Mouse (Mus musculus) intestine, embryonic 15.5 days (tissue): ENCODE results near the gene Slc23a3. TPM values are rescaled to one million over a fixed set of nuclear protein-coding genes. Genes with fewer than 3 reads are reported as not detected.

Source experiments
- ATAC-seq: fragments of 200-750 bp; cut with Nextera tagmentation; 2 replicates; pipeline ENCODE4 v1.8.0; 2017; ENCODE audit warnings: moderate TSS enrichment, moderate library complexity
- H3K27ac ChIP-seq: fragments of 300-500 bp; sonication (generic); 2 replicates; pipeline ENCODE4 v1.5.1; 2015; ENCODE audit warnings: mild to moderate bottlenecking, inconsistent platforms
- H3K27me3 ChIP-seq: fragments of 300-500 bp; sonication (generic); replicated peaks from 2 replicates; pipeline ENCODE4 v1.6.1; 2015; ENCODE audit warnings: inconsistent platforms
- H3K36me3 ChIP-seq: fragments of 300-500 bp; sonication (generic); 2 replicates; pipeline ENCODE4 v1.6.1; 2015; ENCODE audit warnings: inconsistent platforms
- H3K4me1 ChIP-seq: fragments of 300-500 bp; sonication (generic); replicated peaks from 2 replicates; pipeline ENCODE4 v1.6.1; 2015; ENCODE audit warnings: inconsistent platforms
- H3K4me2 ChIP-seq: fragments of 300-500 bp; sonication (generic); replicated peaks from 2 replicates; pipeline ENCODE4 v1.6.1; 2015; ENCODE audit warnings: mild to moderate bottlenecking, inconsistent platforms
- H3K4me3 ChIP-seq: fragments of 300-500 bp; sonication (generic); replicated peaks from 2 replicates; pipeline ENCODE4 v1.5.1; 2015; ENCODE audit warnings: inconsistent platforms
- H3K9ac ChIP-seq: fragments of 300-500 bp; sonication (generic); 2 replicates; pipeline ENCODE4 v1.6.1; 2015; ENCODE audit warnings: inconsistent platforms
- H3K9me3 ChIP-seq: fragments of 300-500 bp; sonication (generic); 2 replicates; pipeline ENCODE4 v1.6.1; 2016; ENCODE audit warnings: inconsistent platforms
- WGBS: fragments of 180-500 bp; shearing (Covaris S2); methylation state at CpG from one replicate; pipeline ENCODE4 v1.1.7; 2015; 5-methylcytosine and 5-hydroxymethylcytosine counted together
- polyA plus RNA-seq: library from polyadenylated mRNA; unstranded; fragments of >200 nt; fragmentation: Nextera tagmentation; extraction: Ambion mirVana; gene quantifications from 2 replicates; pipeline ENCODE4 v1.2.1, GENCODE M21; 2015

The Slc23a3 gene
- polyA plus RNA-seq, 1 experiment from 2014 or later: 1.3 TPM

DNA sequence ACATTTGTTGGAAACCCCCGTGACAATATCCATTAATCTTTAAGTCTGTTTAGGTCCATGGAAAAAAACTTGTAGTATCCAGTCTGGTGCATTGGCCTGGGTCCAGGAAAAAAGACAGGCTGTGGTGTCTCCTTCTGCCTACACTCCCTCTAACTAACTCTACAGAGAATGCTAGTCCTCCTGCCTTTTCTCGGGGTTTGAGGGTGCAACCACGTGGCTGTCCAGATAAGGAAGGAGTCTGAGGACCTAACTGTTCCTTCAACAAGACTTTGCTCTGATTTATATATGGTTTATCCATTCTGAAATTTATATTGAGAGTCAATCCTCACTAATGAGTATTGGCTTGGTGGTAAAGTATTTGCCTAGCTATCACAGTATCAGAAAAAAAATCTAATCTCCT lies 22.1 kb upstream of the Slc23a3 start:
- Histone ChIP-seq H3K36me3 (no peaks in the 10 kb centered on the region), H3K4me3 (no peak overlapping the region), H3K9me3 (no peaks in the 10 kb centered on the region), H3K9ac (no peak overlapping the region), H3K4me2 (no peak overlapping the region), H3K27ac (no peak overlapping the region), H3K4me1 (no peaks in the 10 kb centered on the region), H3K27me3 (no peaks in the 10 kb centered on the region)
- ATAC-seq: no peak
- WGBS: 33% methylated on average over 3 of the region's 3 CpGs

DNA sequence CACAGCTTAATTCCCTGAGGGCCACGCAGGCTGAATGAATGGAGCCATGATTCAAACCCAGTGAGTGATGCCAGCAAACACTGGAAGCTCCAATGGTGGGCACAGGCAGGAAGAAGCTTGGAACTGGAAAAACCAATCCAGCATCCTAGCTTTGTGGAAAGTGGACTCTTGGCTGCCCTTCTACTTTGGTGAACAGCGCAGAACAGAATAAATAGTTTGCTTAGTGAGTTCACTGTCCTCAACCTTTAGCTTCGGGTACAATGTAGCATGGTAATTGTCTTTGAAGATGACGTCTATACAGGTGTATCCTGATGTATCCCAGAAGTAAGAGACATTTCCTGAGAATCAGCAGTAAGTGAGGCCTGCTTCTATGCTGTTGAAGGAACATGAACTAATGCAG lies 15.0 kb upstream of the Slc23a3 start:
- Histone ChIP-seq H3K36me3 (peaks cover 26% of the 10 kb centered on the region), H3K4me1 (peaks cover 7% of the 10 kb centered on the region; the same call in 1 of the 2 replicates), H3K9ac (no peak overlapping the region), H3K4me2 (no peak overlapping the region), H3K27ac (no peak overlapping the region), H3K4me3 (no peak overlapping the region), H3K9me3 (no peaks in the 10 kb centered on the region), H3K27me3 (no peaks in the 10 kb centered on the region)
- no peak for ATAC-seq
- WGBS: 86% methylated on average over 4 of the region's 4 CpGs

DNA sequence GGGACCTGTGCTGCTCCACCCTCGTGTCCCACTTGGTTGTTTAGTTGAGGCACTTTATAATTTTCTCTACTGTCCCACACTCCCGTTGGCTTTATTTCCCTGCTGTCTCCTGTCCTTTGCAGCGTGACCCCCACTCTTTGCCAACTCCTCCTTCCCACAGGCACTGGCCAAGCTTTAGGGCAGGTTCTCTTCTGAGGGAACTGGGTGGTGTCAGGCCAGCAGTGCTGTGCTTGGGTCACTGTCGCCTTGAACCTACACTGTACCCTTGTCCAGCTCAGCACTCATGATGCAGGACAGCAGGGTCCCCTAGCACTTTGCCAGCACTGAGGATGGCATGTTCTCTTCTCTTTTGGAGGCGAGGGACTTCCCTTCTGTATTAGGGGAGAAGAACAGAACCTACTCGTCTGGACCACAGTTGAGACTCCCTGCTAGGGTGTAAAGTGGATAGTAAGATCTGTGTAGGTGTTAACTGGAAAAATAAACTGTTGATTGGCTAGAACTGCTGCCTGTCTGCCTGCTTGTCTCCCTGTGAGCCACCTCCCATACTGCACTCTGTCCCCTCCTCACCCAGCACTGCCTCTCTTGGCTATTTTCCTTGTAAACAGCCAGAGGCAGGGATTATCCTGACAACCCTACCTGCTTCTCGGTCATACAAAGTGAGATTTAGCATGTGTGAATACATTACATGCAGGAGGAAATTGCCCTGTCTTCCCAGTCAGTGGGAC lies 13.9 kb upstream of the Slc23a3 start:
- H3K9me3 ChIP-seq: no peaks in the 10 kb centered on the region
- no peak overlapping the region for H3K9ac ChIP-seq
- H3K36me3 ChIP-seq: peaks cover 26% of the 10 kb centered on the region
- no peaks in the 10 kb centered on the region for H3K27me3 ChIP-seq
- H3K4me1 ChIP-seq: peaks cover 12% of the 10 kb centered on the region; the same call in 1 of the 2 replicates
- no peak overlapping the region for H3K4me3 ChIP-seq
- H3K27ac ChIP-seq: no peak overlapping the region
- no peak overlapping the region for H3K4me2 ChIP-seq
- 80% methylated on average over 7 of the region's 7 CpGs for WGBS
- ATAC-seq: no peak

DNA sequence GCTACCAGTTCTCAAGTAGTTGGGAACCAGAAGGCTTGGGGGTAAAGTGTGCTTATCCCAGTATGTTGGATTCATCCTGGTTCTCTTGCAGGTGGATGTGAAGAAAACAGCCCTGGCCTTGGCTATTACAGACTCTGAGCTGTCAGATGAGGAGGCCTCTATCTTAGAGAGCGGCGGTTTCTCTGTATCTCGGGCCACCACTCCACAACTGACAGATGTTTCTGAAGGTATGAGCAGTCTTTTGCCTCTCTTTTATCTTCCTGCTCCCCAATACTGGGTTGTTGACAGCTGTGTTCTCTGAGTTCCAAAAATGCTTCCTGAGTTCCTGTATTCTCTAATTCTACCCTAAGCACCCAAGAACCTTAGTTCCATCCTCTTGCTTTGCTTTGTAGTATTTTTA lies 11.9 kb upstream of the Slc23a3 start:
- no peak overlapping the region for H3K9ac ChIP-seq
- no peak overlapping the region for H3K4me2 ChIP-seq
- H3K27me3 ChIP-seq: no peaks in the 10 kb centered on the region
- H3K27ac ChIP-seq: no peak overlapping the region
- H3K4me3 ChIP-seq: no peak overlapping the region
- H3K9me3 ChIP-seq: no peaks in the 10 kb centered on the region
- ATAC-seq: no peak
- H3K36me3 ChIP-seq: peaks cover 26% of the 10 kb centered on the region
- WGBS: 95% methylated on average over 3 of the region's 3 CpGs
- H3K4me1 ChIP-seq: peaks cover 17% of the 10 kb centered on the region; the same call in 1 of the 2 replicates

DNA sequence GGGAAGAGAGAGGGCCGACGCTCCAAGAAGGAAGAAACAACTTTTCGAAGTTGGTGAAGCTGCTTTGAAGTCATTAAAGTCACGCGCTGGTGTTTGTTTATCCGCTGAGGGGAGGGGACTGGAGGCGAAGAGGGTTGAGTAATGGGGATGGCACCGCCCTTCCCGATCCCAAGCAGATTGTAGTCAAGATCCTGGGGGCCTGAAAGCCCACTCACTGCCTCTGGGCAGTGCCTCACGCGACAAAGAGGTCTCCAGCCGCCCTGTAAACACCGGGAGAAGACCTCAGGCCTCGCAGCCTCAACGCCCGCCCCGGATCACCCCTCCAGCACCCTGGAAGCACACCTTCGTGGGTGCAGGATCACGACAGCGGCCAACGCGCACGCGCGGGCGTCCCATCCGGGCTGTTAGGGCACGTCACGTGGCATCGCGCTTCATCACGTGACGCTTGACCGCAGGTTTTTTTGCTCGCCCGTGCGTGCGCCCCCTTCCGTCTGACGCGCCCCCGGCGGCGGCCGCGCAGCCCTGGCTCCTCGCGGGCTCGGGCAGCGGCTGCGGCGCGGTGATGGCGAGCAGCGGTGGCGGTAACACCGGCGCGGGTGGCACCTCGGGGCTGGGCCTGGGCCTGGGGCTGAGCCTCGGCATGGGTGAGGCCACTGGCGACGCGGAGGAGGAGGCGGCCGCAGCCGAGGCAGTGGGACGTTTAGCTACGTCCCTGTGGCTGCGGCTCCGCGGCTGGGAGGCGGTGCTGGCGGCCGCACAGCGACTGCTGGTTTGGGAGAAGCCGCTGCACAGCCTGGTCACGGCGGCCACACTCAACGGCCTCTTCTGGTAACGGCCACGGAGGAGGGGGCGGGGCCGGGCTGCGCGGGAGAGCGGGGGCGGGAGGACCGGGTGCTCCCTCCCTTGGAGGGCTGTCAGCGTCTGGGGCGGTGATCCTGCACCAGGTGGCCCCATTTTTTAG lies 8.9 kb upstream of the Slc23a3 start, which contains the start of the genes Cnppd1 and Retreg2:
Cnppd1 (minus strand) TSS at position 411 of the 961 bp plus-strand sequence.
Retreg2 (plus strand) TSS at position 478 of the 961 bp plus-strand sequence.
- Histone ChIP-seq H3K9ac (peak within 1 kb of the TSS; percentile 96), H3K27me3 (no peaks in the 10 kb centered on the region), H3K4me1 (peaks cover 17% of the 10 kb centered on the region; the same call in 1 of the 2 replicates), H3K9me3 (no peaks in the 10 kb centered on the region), H3K4me3 (peak within 1 kb of the TSS; percentile 98), H3K36me3 (peaks cover 29% of the 10 kb centered on the region), H3K27ac (peak within 1 kb of the TSS; percentile 98), H3K4me2 (peak within 1 kb of the TSS; percentile 89)
- ATAC-seq: peak; percentile 94
- WGBS: 0% methylated on average over 90 of the region's 91 CpGs

DNA sequence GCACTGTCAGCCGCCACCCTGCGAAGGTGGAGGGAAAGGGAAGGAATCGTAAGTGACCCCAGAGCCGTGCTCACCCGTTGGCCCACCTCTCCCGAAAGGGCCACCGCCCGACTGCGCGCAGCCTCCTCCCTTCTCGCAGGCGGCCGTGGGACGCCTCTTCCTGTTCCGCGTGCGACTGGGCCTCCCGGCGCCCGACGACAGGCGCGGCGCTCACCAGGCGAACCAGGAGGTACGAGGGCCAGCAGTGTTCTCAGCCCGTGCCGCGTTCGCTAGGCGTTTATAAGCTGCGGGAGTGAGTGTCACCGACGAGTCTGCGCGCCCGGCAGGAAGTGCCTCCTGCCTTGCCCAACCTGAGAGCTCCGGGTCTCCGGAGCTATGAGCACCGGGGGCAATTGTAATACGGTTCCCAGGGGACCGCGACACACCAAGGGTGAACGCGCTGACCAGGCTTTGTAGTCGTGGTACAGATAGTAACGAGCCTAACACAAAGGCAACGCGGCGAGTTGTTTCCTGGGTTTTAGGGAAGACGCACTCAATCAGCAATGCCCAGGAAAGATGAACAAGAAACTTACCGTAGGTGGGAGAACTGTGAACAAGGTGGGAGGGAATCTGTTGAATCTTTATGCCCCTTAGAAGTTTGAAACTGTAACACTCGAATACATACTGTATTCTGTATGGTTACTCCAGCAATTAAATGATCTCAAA lies 7.9 kb upstream of the Slc23a3 start:
- WGBS: under 1% methylated on average over 53 of the region's 53 CpGs
- H3K27ac ChIP-seq: peak overlapping the region; percentile 98
- peaks cover 26% of the 10 kb centered on the region for H3K36me3 ChIP-seq

DNA sequence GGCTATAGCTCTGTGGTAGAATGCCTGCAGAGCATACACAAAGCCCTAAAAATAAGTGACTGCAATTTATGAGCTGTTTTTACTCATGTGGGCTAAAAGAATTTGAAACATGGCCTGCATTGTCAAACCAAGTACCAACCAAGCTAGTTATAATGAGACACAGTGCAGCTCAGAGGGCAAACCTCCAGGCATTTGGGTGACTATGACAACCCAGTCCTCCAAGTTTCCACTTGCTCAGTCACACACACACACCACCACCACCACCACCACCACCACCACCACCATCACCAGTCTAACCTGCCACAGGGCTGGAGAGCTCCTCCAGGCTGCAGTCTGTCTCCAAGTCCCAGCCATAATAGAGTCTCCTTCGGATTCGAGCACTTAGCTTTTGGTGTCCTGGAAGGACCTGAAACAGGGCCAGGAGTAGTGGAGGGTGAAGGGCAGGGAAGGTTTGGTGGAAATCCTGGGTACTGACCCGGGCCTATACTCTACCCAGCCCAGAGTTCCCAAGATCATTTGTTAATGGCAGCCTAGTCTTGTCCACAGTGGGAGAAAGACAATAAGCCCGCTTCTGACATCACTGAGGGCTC lies 7.0 kb upstream of the Slc23a3 start:
- ATAC-seq: no peak
- Histone ChIP-seq H3K4me2 (peak overlapping the region; percentile 89), H3K27ac (peak overlapping the region; percentile 98), H3K27me3 (no peaks in the 10 kb centered on the region), H3K36me3 (peaks cover 23% of the 10 kb centered on the region), H3K4me1 (peaks cover 17% of the 10 kb centered on the region; the same call in 1 of the 2 replicates), H3K9me3 (no peaks in the 10 kb centered on the region), H3K4me3 (peak overlapping the region; percentile 98), H3K9ac (peak overlapping the region; percentile 96)
- 54% methylated on average over 4 of the region's 4 CpGs for WGBS

More for the DNA sequence above, 7.9 kb upstream of the Slc23a3 start:
- H3K4me2 ChIP-seq: peak overlapping the region; percentile 89
- no peaks in the 10 kb centered on the region for H3K27me3 ChIP-seq
- H3K9me3 ChIP-seq: no peaks in the 10 kb centered on the region
- H3K4me1 ChIP-seq: peaks cover 17% of the 10 kb centered on the region; the same call in 1 of the 2 replicates
- H3K9ac ChIP-seq: peak overlapping the region; percentile 96
- ATAC-seq: peak; percentile 65
- H3K4me3 ChIP-seq: peak overlapping the region; percentile 98

DNA sequence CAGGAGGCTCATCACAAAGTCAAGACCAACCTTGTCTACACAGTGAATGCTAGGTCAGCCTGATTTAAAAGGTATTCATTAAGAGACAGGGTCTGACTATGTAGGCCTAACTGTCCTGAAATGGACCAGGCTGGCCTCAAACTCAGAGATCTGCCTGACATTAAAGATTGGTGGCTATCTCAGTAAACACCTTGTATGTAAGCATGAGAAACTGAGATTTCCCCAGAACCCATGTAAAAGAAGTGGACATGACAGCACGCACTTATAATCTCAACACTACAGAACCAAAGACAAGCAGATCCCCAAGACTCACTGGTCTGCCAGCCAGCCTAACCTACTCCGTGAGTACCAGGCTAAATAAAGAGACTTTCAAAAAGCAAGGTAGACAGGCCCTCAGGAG lies 4.8 kb upstream of the Slc23a3 start:
- H3K4me3 ChIP-seq: no peak overlapping the region
- H3K27me3 ChIP-seq: no peaks in the 10 kb centered on the region
- H3K27ac ChIP-seq: no peak overlapping the region
- no peaks in the 10 kb centered on the region for H3K9me3 ChIP-seq
- WGBS: 96% methylated on average over 2 of the region's 2 CpGs
- 0 out of 2 replicates have a peak, but pooled peaks cover 10% of the 10 kb centered on the region for H3K4me1 ChIP-seq
- no peak for ATAC-seq
- H3K36me3 ChIP-seq: peaks cover 18% of the 10 kb centered on the region
- H3K9ac ChIP-seq: no peak overlapping the region
- no peak overlapping the region for H3K4me2 ChIP-seq

DNA sequence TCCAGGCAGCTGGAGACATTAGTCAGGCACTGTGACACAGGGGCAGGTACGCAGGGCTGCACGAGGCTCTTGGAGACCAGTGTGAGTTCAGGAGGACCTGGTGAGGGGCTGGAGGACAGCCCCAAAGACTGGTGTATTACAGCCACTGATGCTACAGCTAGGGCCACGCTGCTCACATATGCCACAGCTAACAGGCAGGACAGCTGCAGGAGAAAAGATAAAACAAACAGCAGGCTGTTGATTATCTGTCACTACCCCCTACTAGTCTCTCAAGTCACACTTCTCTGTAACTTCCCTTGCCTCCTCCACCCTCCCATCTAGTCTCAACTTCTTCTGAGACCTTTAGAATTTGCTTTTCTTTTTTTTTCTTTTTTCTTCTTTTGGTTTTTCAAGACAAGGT lies 3.0 kb upstream of the Slc23a3 start:
- Histone ChIP-seq H3K9me3 (no peaks in the 10 kb centered on the region), H3K36me3 (peaks cover 18% of the 10 kb centered on the region), H3K27ac (no peak overlapping the region), H3K4me1 (0 out of 2 replicates have a peak, but pooled peaks cover 7% of the 10 kb centered on the region), H3K4me3 (no peak overlapping the region), H3K4me2 (no peak overlapping the region), H3K9ac (no peak overlapping the region), H3K27me3 (no peaks in the 10 kb centered on the region)
- WGBS: 38% methylated on average over 3 of the region's 3 CpGs
- no peak; the same call in 1 of the 2 replicates for ATAC-seq

DNA sequence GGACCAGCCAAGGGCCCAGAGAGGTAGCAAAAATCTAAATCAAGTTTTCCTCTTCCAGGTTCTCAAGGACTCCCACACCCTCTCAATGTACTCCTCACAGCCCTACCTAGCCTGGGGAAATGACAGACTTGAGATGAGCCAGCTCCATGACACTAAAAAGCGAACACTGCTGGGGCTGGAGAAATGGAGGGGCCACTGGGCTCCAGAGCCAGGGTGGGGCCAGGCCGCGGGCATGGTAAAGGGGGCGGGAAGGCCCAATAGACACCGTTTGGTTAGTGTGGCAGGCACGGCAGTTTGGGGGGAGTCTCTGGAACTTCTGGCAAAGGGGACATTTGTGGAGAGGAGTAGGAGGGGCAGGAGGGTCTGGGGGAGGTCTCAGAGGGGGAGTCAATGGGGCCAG lies 2.6 kb upstream of the Slc23a3 start:
- H3K4me1 ChIP-seq: 0 out of 2 replicates have a peak, but pooled peaks cover 7% of the 10 kb centered on the region
- H3K36me3 ChIP-seq: peaks cover 18% of the 10 kb centered on the region
- no peak overlapping the region for H3K4me2 ChIP-seq
- H3K9me3 ChIP-seq: no peaks in the 10 kb centered on the region
- H3K27ac ChIP-seq: no peak overlapping the region
- no peak for ATAC-seq
- H3K9ac ChIP-seq: no peak overlapping the region
- no peak overlapping the region for H3K4me3 ChIP-seq
- H3K27me3 ChIP-seq: no peaks in the 10 kb centered on the region
- WGBS: 70% methylated on average over 6 of the region's 6 CpGs

DNA sequence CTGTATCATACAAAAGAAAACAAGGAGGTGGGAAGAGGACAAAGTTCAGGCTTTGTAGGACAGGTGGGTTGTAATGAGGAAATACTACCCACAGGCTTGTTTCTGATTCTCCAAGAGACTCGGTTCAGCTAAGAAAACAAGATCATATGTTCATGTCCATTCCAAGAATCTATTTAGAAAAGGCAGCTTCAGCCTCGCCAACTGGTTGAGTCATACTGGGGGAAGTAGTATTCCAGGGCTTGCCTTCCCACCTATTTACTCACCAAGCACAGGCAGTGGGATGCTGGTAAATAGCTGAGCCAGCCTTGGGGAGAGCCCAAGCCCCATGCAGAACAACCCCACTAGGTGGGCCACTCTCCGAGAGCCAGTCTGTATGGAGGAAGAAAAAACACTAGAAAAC lies 5.0 kb downstream of the Slc23a3 start:
- ATAC-seq: no peak
- Histone ChIP-seq H3K27ac (no peak overlapping the region), H3K9ac (no peak overlapping the region), H3K36me3 (no peaks in the 10 kb centered on the region), H3K4me3 (no peak overlapping the region), H3K27me3 (no peaks in the 10 kb centered on the region), H3K4me1 (peaks cover 8% of the 10 kb centered on the region; the same call in 1 of the 2 replicates), H3K9me3 (no peaks in the 10 kb centered on the region), H3K4me2 (no peak overlapping the region)
- 60% methylated on average over 3 of the region's 3 CpGs for WGBS
